Mouse (Mus musculus) bone marrow macrophage, adult 2 months (primary cell): ENCODE data around the gene Zfp800.

Experiments
- CTCF ChIP-seq: IDR thresholded peaks from 2 replicates; pipeline ENCODE4 v1.5.1; 2012; ENCODE audit warnings: low read depth, mild to moderate bottlenecking, low read length, moderate library complexity
- POLR2A ChIP-seq: IDR thresholded peaks from 2 replicates; pipeline ENCODE4 v1.6.1; 2012; ENCODE audit warnings: mild to moderate bottlenecking, low read depth, low read length, borderline replicate concordance

DNA sequence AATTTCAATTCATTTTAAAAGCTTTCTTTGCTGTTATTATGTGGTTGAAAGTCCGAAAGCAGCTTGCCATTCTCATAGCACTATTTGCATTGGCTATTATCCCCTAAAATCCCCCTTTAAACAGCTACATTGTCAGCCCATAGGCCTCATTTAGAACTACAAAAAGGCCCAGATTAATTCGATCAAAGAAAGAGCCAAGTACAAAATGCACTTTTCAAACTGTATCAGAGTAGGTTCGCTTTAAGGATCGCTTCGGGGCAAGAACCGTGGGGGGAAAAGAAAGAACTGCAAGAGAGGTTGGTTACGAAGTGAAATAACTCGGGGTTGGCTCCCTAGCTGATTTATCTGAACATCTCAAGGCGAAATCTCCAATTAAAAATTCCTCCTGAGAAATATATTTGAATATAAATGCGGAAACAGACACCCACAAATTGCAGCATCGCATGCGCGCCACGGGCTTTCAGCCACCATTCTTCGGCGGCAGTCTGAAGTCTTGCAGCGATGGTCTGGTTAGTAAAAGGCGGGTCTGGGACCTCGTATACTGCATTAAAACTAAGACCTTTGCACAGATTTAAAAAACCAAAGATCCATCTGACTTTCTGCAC lies 850 bp downstream of the Zfp800 start:
- TF ChIP-seq POLR2A: no peak
- no peak for TF ChIP-seq CTCF
